Mouse (Mus musculus) ES-Bruce4 (cell line): Measurements from ENCODE around the gene Kif1b. TPM values are rescaled to one million over a fixed set of nuclear protein-coding genes. Genes with fewer than 3 reads are reported as not detected.

Experiments used
- H3K27ac ChIP-seq: 2 replicates; pipeline ENCODE4 v1.5.1; 2012; ENCODE audit warnings: low read length, inconsistent platforms; ENCODE audit not compliant: insufficient read depth
- H3K27me3 ChIP-seq: 2 replicates; pipeline ENCODE4 v1.6.1; 2012; ENCODE audit warnings: mild to moderate bottlenecking, low read length, inconsistent platforms; ENCODE audit not compliant: control insufficient read depth, poor library complexity, insufficient read depth, severe bottlenecking
- H3K36me3 ChIP-seq: 2 replicates; pipeline ENCODE4 v1.6.1; 2012; ENCODE audit warnings: inconsistent platforms, mild to moderate bottlenecking, low read length, moderate library complexity; ENCODE audit not compliant: control insufficient read depth, poor library complexity, insufficient read depth, severe bottlenecking
- H3K4me1 ChIP-seq: one replicate; pipeline ENCODE4 v1.8.1; 2011; ENCODE audit warnings: low read length; ENCODE audit not compliant: control insufficient read depth, insufficient read depth
- H3K4me3 ChIP-seq: 2 replicates; pipeline ENCODE4 v1.5.1; 2011; ENCODE audit warnings: low read depth, mild to moderate bottlenecking, low read length
- H3K9ac ChIP-seq: 2 replicates; pipeline ENCODE4 v1.6.1; 2012; ENCODE audit warnings: low read depth, mild to moderate bottlenecking, inconsistent platforms; ENCODE audit not compliant: poor library complexity, severe bottlenecking
- H3K9me3 ChIP-seq: replicated peaks from 2 replicates; pipeline ENCODE4 v1.6.1; 2012; ENCODE audit warnings: mild to moderate bottlenecking, low read length, inconsistent platforms; ENCODE audit not compliant: control insufficient read depth, poor library complexity, insufficient read depth, severe bottlenecking
- CTCF ChIP-seq: IDR thresholded peaks from one replicate; pipeline ENCODE4 v1.8.1; 2011; ENCODE audit warnings: low read depth, low read length
- EP300 ChIP-seq: IDR thresholded peaks from 2 replicates; pipeline ENCODE4 v1.6.1; 2011; ENCODE audit warnings: low read depth, low read length; ENCODE audit not compliant: insufficient read depth
- POLR2A ChIP-seq: IDR thresholded peaks from one replicate; pipeline ENCODE4 v1.8.1; 2011; ENCODE audit warnings: low read length; ENCODE audit not compliant: insufficient read depth
- polyA plus RNA-seq: library from polyadenylated mRNA; stranded (reverse); fragments of >200 nt; gene quantifications from 2 replicates; pipeline ENCODE4 v1.2.4, GENCODE M21; 2011; ENCODE audit warnings: low read depth; ENCODE audit not compliant: missing spikeins, insufficient read depth, insufficient read length

Kif1b gene
- polyA plus RNA-seq, 1 experiment: 40.0 TPM

- Histone ChIP-seq H3K9ac (no peak overlapping the region), H3K36me3 (no peaks in the 10 kb centered on the region), H3K4me1 (no peaks in the 10 kb centered on the region), H3K27ac (no peak overlapping the region), H3K9me3 (no peaks in the 10 kb centered on the region), H3K27me3 (no peaks in the 10 kb centered on the region), H3K4me3 (no peak overlapping the region)
- TF ChIP-seq CTCF (no peak), EP300 (no peak), POLR2A (no peak)
These were observed 105.0 kb downstream of the Kif1b start for GRCm38 (mm10) chr4:149202467-149202866.

- TF ChIP-seq EP300: no peak
- TF ChIP-seq CTCF: no peak
- TF ChIP-seq POLR2A: no peak
- no peaks in the 10 kb centered on the region for H3K9me3 ChIP-seq
- no peak overlapping the region for H3K9ac ChIP-seq
- no peaks in the 10 kb centered on the region for H3K36me3 ChIP-seq
- no peak overlapping the region for H3K27ac ChIP-seq
- no peak overlapping the region for H3K4me3 ChIP-seq
- H3K4me1 ChIP-seq: no peaks in the 10 kb centered on the region
- no peaks in the 10 kb centered on the region for H3K27me3 ChIP-seq
These were observed 106.4 kb downstream of the Kif1b start for GRCm38 (mm10) chr4:149201110-149201509.

GRCm38 (mm10) chr4:149197180-149197579 is 110.3 kb downstream of the Kif1b start:
- Histone ChIP-seq H3K27me3 (no peaks in the 10 kb centered on the region), H3K9me3 (no peaks in the 10 kb centered on the region), H3K36me3 (no peaks in the 10 kb centered on the region), H3K27ac (no peak overlapping the region), H3K4me3 (no peak overlapping the region), H3K9ac (no peak overlapping the region), H3K4me1 (no peaks in the 10 kb centered on the region)
- TF ChIP-seq EP300 (no peak), POLR2A (no peak), CTCF (no peak)

GRCm38 (mm10) chr4:149191103-149191502 is 116.4 kb downstream of the Kif1b start:
- Histone ChIP-seq H3K4me3 (no peak overlapping the region), H3K4me1 (no peaks in the 10 kb centered on the region), H3K9ac (no peak overlapping the region), H3K9me3 (no peaks in the 10 kb centered on the region), H3K27me3 (no peaks in the 10 kb centered on the region), H3K36me3 (peaks cover 4% of the 10 kb centered on the region; the same call in 1 of the 2 replicates), H3K27ac (no peak overlapping the region)
- TF ChIP-seq CTCF (no peak), EP300 (no peak), POLR2A (no peak)

GRCm38 (mm10) chr4:149188563-149188962 is 118.9 kb downstream of the Kif1b start:
- Histone ChIP-seq H3K4me3 (no peak overlapping the region), H3K27ac (no peak overlapping the region), H3K9ac (no peak overlapping the region), H3K9me3 (no peaks in the 10 kb centered on the region), H3K27me3 (no peaks in the 10 kb centered on the region), H3K36me3 (peaks cover 4% of the 10 kb centered on the region; the same call in 1 of the 2 replicates), H3K4me1 (no peaks in the 10 kb centered on the region)
- TF ChIP-seq CTCF: no peak
- no peak for TF ChIP-seq POLR2A
- no peak for TF ChIP-seq EP300

GRCm38 (mm10) chr4:149182755-149183154 is 124.7 kb downstream of the Kif1b start:
- H3K36me3 ChIP-seq: peaks cover 3% of the 10 kb centered on the region; the same call in 1 of the 2 replicates
- no peak overlapping the region for H3K27ac ChIP-seq
- no peak overlapping the region for H3K4me3 ChIP-seq
- H3K4me1 ChIP-seq: peaks cover 1% of the 10 kb centered on the region
- TF ChIP-seq EP300: no peak
- peak; percentile 74 for TF ChIP-seq CTCF
- no peaks in the 10 kb centered on the region for H3K27me3 ChIP-seq
- no peak overlapping the region for H3K9ac ChIP-seq
- no peaks in the 10 kb centered on the region for H3K9me3 ChIP-seq
